Mouse (Mus musculus) G1E (cell line): Measurements from ENCODE around the gene Dlgap3.

Experiments
- CTCF ChIP-seq: IDR thresholded peaks from 2 replicates; pipeline ENCODE4 v1.5.1; 2012; ENCODE audit warnings: low read depth, low read length, inconsistent platforms, mixed read lengths
- GATA1 ChIP-seq: IDR thresholded peaks from 2 replicates; pipeline ENCODE4 v1.6.1; 2012; ENCODE audit warnings: borderline replicate concordance, low read length, inconsistent platforms, mixed read lengths

DNA sequence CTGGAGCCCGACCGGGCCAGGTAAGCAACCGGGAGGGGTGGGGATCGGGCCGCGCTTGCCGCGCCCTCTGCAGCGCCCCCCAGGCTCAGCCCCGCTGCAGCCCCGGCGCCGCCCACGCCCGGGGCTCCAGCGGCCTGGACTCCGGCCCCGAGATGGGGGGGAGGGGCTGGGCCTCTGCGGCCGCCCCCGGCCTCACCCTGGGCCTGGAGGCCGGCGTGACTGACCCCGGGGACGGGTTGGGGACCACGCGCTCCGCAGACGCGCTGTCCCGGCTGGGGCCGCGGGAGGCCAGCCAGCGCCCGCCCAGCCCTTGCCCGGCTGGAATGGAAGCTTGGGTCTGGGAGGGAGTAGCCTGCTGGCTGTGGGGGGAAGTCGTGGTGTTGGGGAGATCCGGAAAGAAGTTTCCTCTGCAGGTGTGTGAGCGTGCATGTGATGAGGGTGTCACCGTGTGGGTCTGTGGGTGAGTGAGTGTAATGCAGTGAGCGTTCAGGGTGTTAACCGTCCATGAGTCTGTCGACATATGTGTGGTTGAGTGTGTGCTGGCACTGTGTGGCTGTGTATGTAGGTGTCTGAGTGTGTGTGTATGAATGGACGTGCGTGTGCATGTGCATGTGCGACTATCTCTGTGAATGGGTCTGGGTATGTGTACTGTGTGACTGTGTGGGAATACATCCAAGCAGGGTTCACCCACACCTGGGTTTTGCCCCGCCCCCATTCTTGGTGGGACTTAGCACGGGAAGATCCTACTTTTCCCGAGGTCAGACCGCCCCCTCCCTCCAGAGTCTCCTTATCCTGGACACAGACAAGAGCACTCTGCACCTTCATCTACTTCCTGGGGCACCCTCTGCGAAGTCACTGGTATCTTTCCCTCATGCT is 580 bp downstream of the Dlgap3 start:
- TF ChIP-seq GATA1 (no peak), CTCF (no peak)
